Mouse (Mus musculus): ENCODE data around the gene Ryr1.

Gene Ryr1

GRCm38 (mm10) chr7:29124970-29125369, at the start of gene Ryr1:
TSS of gene Ryr1 (minus strand) at chr7:29125179.
- DNase-seq, result peak; percentile 82

- DNase-seq, result no peak
Observed at GRCm38 (mm10) chr7:29172390-29173016, 47.5 kb upstream of the Ryr1 start.

- DNase-seq, result no peak
Observed at GRCm38 (mm10) chr7:29171562-29172097, 46.7 kb upstream of the Ryr1 start.

GRCm38 (mm10) chr7:29170755-29171561, 46.0 kb upstream of the Ryr1 start:
- no peak for DNase-seq

- DNase-seq, result peak; percentile 82
Observed at GRCm38 (mm10) chr7:29170066-29170754, 45.2 kb upstream of the Ryr1 start, which contains the start of the genes Ggn and Spred3. TSS of gene Ggn (plus strand) at chr7:29170210. TSS of gene Spred3 (minus strand) at chr7:29170411.

GRCm38 (mm10) chr7:29169231-29170065, 44.5 kb upstream of the Ryr1 start:
- peak; percentile 87 for DNase-seq

GRCm38 (mm10) chr7:29168791-29169230, 43.8 kb upstream of the Ryr1 start:
- DNase-seq, result peak; percentile 55

GRCm38 (mm10) chr7:29168121-29168695, 43.2 kb upstream of the Ryr1 start:
- DNase-seq, result peak; percentile 45

- no peak for DNase-seq
Observed at GRCm38 (mm10) chr7:29167656-29168055, 42.7 kb upstream of the Ryr1 start.

GRCm38 (mm10) chr7:29162750-29163525, 38.0 kb upstream of the Ryr1 start:
- peak; percentile 46 for DNase-seq

- DNase-seq, result no peak
Observed at GRCm38 (mm10) chr7:29162294-29162693, 37.3 kb upstream of the Ryr1 start.

GRCm38 (mm10) chr7:29158264-29158663, 33.3 kb upstream of the Ryr1 start:
- DNase-seq, result peak; percentile 60

GRCm38 (mm10) chr7:29155838-29156782, 31.1 kb upstream of the Ryr1 start, which contains the start of gene Fam98c:
TSS of gene Fam98c (minus strand) at chr7:29156234.
- peak; percentile 90 for DNase-seq

- DNase-seq, result peak; percentile 91
Observed at GRCm38 (mm10) chr7:29155196-29155837, 30.3 kb upstream of the Ryr1 start.

GRCm38 (mm10) chr7:29154018-29154720, 29.2 kb upstream of the Ryr1 start:
- DNase-seq, result no peak

GRCm38 (mm10) chr7:29151486-29151885, 26.5 kb upstream of the Ryr1 start:
- DNase-seq, result no peak

- no peak for DNase-seq
Observed at GRCm38 (mm10) chr7:29148771-29149170, 23.8 kb upstream of the Ryr1 start.

GRCm38 (mm10) chr7:29146625-29147367, 21.8 kb upstream of the Ryr1 start:
- DNase-seq, result no peak
